Mouse (Mus musculus) fibroblast of lung, adult 2 months (primary cell): Measurements from ENCODE around the gene Gm11060.

Experiments used
- DNase-seq: peaks from one replicate; pipeline ENCODE4 v3.0.0-alpha.2; 2011; ENCODE audit warnings: low read depth

Gm11060 gene

GRCm38 (mm10) chr2:105117669-105118068 lies 25.9 kb downstream of the Gm11060 start:
- DNase-seq = no peak

GRCm38 (mm10) chr2:105122216-105122615 lies 30.4 kb downstream of the Gm11060 start:
- no peak for DNase-seq

GRCm38 (mm10) chr2:105122886-105123285 lies 31.1 kb downstream of the Gm11060 start:
- no peak for DNase-seq

- no peak for DNase-seq
Measured at GRCm38 (mm10) chr2:105123431-105123830, 31.6 kb downstream of the Gm11060 start.

- DNase-seq = no peak
Measured at GRCm38 (mm10) chr2:105123881-105124280, 32.1 kb downstream of the Gm11060 start.

DNA sequence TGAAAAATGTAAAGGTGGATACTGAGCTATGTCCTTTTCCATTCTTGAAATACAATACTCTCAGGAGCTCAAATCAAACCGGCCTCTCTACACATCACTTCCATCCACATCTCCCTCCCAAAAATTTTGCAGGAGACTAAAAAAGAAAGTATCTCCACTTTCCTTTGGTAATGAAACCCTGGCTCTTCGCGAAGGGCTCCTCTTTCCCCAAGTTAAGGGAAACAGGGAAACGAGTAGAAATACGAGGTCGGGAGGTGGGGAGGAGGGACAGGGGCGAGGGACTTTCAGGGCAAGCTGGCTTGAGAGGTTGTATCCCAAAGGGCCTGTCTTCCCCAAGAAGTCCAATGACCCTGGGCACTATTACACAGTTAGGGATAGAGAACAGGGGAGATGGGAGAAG lies 32.6 kb downstream of the Gm11060 start:
- no peak for DNase-seq

DNA sequence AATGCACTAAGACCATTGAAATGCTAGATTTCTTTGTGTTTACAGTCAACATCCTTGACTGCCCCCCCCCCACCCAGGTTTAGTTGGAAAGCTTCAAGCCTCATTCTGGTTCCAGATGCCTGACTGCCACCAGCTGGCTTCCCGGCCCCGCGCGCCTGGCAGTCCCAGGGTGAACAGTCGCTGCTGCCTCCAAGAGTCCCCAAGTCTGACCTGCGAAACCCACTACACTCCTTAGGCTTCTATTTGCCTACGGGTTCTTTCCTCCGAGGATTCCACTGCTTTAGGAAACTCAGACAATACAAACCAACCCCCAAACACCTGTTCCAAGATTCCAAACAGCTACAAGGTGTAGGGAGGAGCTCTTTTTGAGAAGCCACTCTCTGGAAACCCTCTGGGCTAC lies 33.4 kb downstream of the Gm11060 start:
- DNase-seq = no peak

DNA sequence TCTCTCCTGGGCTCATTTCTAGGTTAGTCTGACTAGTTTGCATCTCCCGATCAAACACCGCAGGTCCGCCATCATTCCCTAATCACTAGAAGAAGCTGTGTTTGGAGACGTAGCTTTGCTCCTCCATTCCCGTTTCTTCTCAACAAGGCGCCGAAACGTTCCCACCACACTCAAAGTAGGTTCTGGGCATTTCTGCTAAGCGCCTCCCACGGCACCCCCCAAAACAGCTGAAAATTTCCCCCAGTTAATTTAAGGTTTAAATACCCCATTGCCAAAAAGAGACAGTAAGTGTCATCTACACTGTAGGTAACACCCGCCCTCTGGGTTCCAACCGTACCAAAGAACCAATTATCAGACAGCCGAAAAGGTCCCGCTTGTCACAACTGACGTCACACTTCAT lies 33.8 kb downstream of the Gm11060 start:
- no peak for DNase-seq

- no peak for DNase-seq
Measured at GRCm38 (mm10) chr2:105126279-105126678, 34.5 kb downstream of the Gm11060 start, which contains the start of gene Wt1. TSS of gene Wt1 (plus strand) at chr2:105126529.

DNA sequence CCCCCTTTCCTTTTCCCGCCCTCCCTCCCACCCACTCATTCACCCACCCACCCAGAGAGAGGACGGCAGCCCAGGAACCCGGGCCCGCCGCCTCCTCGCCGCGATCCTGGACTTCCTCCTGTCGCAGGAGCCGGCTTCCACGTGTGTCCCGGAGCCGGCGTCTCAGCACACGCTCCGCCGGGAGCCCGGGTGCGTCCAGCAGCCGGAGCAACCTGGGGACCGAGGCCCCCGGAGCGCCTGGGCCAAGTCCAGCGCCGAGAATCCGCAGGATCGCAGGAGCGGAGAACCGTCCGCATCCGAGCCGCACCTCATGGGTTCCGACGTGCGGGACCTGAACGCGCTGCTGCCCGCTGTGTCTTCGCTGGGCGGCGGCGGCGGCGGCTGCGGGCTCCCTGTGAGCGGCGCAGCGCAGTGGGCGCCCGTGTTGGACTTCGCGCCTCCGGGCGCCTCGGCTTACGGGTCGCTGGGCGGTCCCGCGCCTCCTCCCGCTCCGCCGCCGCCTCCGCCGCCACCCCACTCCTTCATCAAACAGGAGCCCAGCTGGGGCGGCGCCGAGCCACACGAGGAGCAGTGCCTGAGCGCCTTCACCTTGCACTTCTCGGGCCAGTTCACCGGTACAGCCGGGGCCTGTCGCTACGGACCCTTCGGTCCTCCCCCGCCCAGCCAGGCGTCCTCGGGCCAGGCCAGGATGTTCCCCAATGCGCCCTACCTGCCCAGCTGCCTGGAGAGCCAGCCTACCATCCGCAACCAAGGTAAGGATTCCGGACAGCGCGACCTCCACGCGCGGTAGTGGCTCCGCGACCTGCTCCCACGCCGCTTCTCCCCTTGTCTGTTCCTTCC lies 35.1 kb downstream of the Gm11060 start:
- DNase-seq = no peak

DNA sequence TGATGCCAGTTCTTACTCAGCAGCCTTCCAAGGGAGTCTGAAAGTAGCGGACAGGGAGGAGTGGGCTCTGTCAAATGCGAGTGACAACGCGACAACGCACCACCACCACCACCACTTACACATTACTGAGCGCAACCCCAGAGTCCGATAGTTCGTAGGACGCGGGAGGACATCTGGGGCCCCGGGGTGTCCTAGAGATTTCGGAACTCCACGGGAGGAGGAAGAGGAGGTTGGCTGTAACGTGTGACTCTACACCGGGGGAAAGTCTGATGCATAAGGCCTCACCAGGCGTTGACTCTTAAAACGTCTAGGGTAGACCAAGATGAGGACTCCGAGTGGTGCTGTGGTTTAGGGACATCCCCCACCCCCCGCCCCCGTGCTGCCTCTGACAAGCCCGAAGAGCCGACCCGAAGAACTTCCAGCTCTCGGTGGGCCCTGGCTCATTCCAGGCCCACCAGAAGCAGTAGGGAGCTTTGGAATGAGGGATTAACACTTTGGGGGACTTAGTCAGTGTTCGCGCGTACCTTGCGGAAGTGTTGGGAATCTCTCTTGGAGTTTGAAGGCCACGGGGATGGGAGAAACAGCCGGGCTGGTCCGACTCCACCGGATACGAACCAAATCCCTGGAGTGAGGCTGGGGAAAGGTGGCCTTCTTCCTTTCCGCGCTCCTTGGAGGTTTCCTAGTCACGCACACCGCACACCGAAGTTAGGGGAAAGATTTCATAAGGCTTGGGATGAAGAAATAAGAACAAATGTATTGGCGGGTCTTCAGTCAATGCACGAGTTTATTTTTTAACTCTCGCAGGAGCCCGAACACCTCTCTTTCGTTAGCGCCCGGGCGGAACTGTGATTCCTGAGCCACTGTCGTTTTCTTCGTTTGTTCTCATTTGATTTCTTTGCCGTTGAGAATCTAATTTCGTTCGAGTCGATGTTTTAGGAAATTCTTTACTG lies 36.0 kb downstream of the Gm11060 start:
- DNase-seq = no peak

DNA sequence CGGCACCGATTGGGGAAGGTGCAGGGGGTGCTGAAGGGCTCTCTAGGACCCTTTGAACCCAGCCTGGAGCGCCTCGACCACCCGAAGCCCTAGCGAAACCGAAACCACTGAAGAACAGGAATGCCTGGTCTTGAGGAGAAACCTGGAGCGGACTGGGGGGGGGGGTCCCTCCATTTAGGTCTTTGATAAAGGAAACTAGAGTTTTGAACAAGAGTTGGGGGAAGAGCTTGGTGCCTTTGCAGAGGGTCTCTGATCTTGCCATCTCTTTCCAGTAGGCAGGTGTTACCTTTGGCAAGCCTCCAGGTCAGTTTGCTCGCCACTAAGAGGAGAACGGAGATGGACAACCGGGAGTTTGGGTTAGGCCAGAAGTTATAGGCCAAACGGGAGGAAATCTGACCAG lies 36.7 kb downstream of the Gm11060 start:
- no peak for DNase-seq

- no peak for DNase-seq
Measured at GRCm38 (mm10) chr2:105130351-105131060, 38.7 kb downstream of the Gm11060 start.

GRCm38 (mm10) chr2:105131061-105131810 lies 39.4 kb downstream of the Gm11060 start:
- DNase-seq = no peak

GRCm38 (mm10) chr2:105131811-105132100 lies 39.9 kb downstream of the Gm11060 start:
- DNase-seq = no peak

DNA sequence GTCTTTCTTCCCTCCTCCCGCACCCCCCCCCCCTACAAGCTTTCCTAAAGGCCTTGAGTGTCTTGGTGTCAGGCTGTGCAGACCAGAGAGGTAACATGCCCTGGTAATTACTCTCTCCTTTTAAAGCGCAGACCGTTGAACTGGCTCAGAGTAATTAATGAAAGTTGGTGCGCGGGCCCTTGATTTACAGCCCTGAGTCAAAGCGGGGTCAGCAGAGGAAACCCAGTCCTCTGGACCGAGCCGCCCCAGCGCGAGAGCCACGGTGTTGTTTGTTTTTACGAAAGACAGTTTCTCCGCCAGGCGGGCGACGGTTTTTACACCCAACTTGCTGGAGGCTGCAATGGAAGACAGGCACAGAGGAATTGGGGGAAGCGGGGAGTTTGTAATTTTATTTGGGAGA lies 40.5 kb downstream of the Gm11060 start:
- DNase-seq = no peak

- no peak for DNase-seq
Measured at GRCm38 (mm10) chr2:105132933-105133795, 41.3 kb downstream of the Gm11060 start.

GRCm38 (mm10) chr2:105134296-105134695 lies 42.5 kb downstream of the Gm11060 start:
- DNase-seq = no peak

DNA sequence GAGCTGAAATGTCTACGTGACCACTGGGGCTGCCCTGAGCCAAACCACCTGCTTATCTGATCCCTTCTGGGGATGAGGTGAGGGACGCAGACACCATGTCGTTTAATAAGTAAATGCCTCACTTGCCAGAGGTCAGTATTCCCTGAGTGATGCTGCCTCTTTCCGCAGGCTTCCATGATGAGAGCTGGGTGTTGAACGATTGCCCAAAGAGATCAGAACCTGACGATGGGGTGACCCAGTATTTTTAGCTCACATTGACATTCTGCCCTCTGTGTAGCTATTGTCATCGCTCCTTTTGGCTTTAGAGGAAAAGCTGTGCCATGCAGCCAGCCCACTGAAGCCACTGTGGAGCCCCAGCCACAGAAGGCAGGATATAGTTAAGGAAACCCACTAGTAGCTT lies 47.7 kb downstream of the Gm11060 start:
- no peak for DNase-seq

DNA sequence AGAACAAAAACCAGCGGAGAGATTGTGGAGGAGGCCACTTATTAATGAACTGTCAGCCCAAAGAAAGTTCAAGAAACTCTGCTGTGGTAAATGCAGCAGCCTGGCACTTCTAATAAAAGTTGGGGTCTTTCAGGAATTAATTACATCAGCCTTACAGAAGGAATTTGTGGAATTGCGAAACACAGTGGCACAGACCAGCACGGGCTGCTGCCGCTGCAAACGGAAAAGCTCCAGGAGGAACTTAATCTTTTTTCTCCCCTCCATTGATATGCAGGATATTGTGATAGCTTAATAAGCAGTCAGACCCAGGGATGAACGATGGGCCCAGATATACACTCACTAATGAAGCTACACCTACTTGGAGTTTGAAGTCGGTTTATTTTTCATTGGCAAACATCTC lies 49.6 kb downstream of the Gm11060 start:
- no peak for DNase-seq
